Mouse (Mus musculus) liver, embryonic 16.5 days (tissue): ENCODE results near the gene Yod1. TPM values are rescaled to one million over a fixed set of nuclear protein-coding genes. Genes with fewer than 3 reads are reported as not detected.
A peak's percentile ranks its signal among the peaks of the same experiment; 100 is the strongest.

Experiments
- ATAC-seq: fragments of 200-750 bp; cut with Nextera tagmentation; 2 replicates; pipeline ENCODE4 v1.8.0; 2017; ENCODE audit warnings: low read depth, mild to moderate bottlenecking, moderate number of reproducible peaks, moderate library complexity
- H3K27ac ChIP-seq: fragments of 300-500 bp; sonication (generic); 2 replicates; pipeline ENCODE4 v1.5.1; 2014; ENCODE audit warnings: mild to moderate bottlenecking, low read length
- H3K27me3 ChIP-seq: fragments of 300-500 bp; sonication (generic); 2 replicates; pipeline ENCODE4 v1.6.1; 2014; ENCODE audit warnings: low read depth, low read length, mixed read lengths; ENCODE audit not compliant: control insufficient read depth, insufficient read depth
- H3K36me3 ChIP-seq: fragments of 300-500 bp; sonication (generic); 2 replicates; pipeline ENCODE4 v1.6.1; 2014; ENCODE audit warnings: mild to moderate bottlenecking; ENCODE audit not compliant: control insufficient read depth, insufficient read depth
- H3K4me1 ChIP-seq: fragments of 300-500 bp; sonication (generic); 2 replicates; pipeline ENCODE4 v1.6.1; 2014; ENCODE audit warnings: low read depth, low read length, mixed read lengths; ENCODE audit not compliant: control insufficient read depth
- H3K4me2 ChIP-seq: fragments of 300-500 bp; sonication (generic); 2 replicates; pipeline ENCODE4 v1.6.1; 2014; ENCODE audit warnings: low read depth, low read length, mixed read lengths
- H3K4me3 ChIP-seq: fragments of 300-500 bp; sonication (generic); 2 replicates; pipeline ENCODE4 v1.5.1; 2014; ENCODE audit warnings: low read depth, mild to moderate bottlenecking, low read length
- H3K9ac ChIP-seq: fragments of 300-500 bp; sonication (generic); 2 replicates; pipeline ENCODE4 v1.6.1; 2014; ENCODE audit warnings: low read depth, low read length
- H3K9me3 ChIP-seq: fragments of 300-500 bp; sonication (generic); replicated peaks from 2 replicates; pipeline ENCODE4 v1.6.1; 2016; ENCODE audit warnings: low read length; ENCODE audit not compliant: control insufficient read depth
- WGBS: fragments of 180-500 bp; shearing (Covaris S2); extraction: QIAGEN DNeasy Blood & Tissue Kit; methylation state at CpG from one replicate; pipeline ENCODE4 v1.1.7; 2014; ENCODE audit not compliant: insufficient replicate concordance; 5-methylcytosine and 5-hydroxymethylcytosine counted together
- polyA plus RNA-seq: library from polyadenylated mRNA; unstranded; fragments of >200 nt; fragmentation: Nextera tagmentation; extraction: Ambion mirVana; gene quantifications from 2 replicates; pipeline ENCODE4 v1.2.1, GENCODE M21; 2015

Gene Yod1
- polyA plus RNA-seq, 1 experiment from 2014 or later = 40.7 TPM

GRCm38 (mm10) chr1:130737916-130738315, 20.8 kb downstream of the Yod1 start:
- Histone ChIP-seq H3K9me3 (no peaks in the 10 kb centered on the region), H3K4me3 (no peak overlapping the region), H3K36me3 (peaks cover under 1% of the 10 kb centered on the region; the same call in 1 of the 2 replicates), H3K4me1 (peaks cover 82% of the 10 kb centered on the region), H3K27ac (peak overlapping the region; percentile 97), H3K4me2 (peak overlapping the region; percentile 37; the same call in 1 of the 2 replicates), H3K27me3 (no peaks in the 10 kb centered on the region), H3K9ac (no peak overlapping the region)
- no peak for ATAC-seq
- 89% methylated on average over 7 of the region's 7 CpGs for WGBS

- Histone ChIP-seq H3K36me3 (peaks cover 8% of the 10 kb centered on the region; the same call in 1 of the 2 replicates), H3K27me3 (no peaks in the 10 kb centered on the region), H3K4me2 (peak overlapping the region; percentile 67), H3K27ac (peak overlapping the region; percentile 97), H3K4me1 (peaks cover 82% of the 10 kb centered on the region), H3K9ac (peak overlapping the region; percentile 25), H3K4me3 (no peak overlapping the region), H3K9me3 (no peaks in the 10 kb centered on the region)
- ATAC-seq = no peak
- 62% methylated on average over 3 of the region's 3 CpGs for WGBS
Measured at GRCm38 (mm10) chr1:130738551-130739106, 21.5 kb downstream of the Yod1 start.

DNA sequence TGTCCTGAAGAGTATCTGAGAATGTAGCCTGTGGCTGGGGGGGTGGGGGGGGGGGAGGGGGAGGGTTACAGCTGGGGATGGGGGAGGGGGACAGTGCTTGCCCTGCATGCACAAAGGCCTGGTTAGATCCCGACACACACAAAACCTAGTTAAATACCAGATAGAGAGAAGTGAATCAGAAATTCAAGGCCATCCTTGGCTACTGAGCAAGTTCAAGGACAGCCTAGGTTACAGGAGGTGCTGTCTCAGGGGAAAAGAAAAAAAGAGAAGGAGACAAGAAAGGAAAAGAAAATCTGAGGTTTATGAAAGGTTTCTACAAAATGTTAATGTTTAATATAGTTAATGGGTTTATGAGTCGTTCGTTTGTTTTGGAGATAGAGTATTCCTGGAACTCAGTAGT, 22.5 kb downstream of the Yod1 start:
- Histone ChIP-seq H3K4me3 (peak overlapping the region; percentile 67), H3K4me2 (peak overlapping the region; percentile 67), H3K9ac (peak overlapping the region; percentile 87), H3K36me3 (peaks cover 8% of the 10 kb centered on the region; the same call in 1 of the 2 replicates), H3K9me3 (no peaks in the 10 kb centered on the region), H3K27ac (peak overlapping the region; percentile 97), H3K27me3 (no peaks in the 10 kb centered on the region), H3K4me1 (peaks cover 82% of the 10 kb centered on the region)
- 28% methylated on average over 3 of the region's 3 CpGs for WGBS
- no peak for ATAC-seq

DNA sequence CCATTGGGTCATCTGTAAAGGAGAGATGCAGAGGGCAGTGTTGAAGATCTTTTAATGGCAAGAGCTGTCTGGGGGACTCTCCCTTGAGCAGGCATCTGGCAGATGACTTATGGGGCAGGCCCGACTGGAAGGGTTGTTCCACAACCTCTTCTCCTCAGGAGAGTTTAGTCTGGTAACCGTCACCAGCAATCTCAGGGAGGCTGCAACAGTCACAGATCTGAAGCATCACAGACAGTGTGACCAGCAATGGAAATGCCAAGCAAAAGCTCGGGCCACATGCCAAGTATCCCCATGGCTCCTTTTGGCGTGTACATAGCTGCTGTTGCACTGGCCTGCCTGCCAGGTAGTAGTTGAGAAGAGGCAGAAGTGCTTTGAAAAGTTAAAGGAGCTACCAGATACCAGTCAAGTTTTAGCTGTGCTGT, 23.1 kb downstream of the Yod1 start:
- peak overlapping the region; percentile 97 for H3K27ac ChIP-seq
- peaks cover 8% of the 10 kb centered on the region; the same call in 1 of the 2 replicates for H3K36me3 ChIP-seq
- H3K4me3 ChIP-seq = peak overlapping the region; percentile 67
- H3K9ac ChIP-seq = peak overlapping the region; percentile 87
- peak overlapping the region; percentile 67 for H3K4me2 ChIP-seq
- no peaks in the 10 kb centered on the region for H3K9me3 ChIP-seq
- peaks cover 84% of the 10 kb centered on the region for H3K4me1 ChIP-seq
- ATAC-seq = no peak
- H3K27me3 ChIP-seq = no peaks in the 10 kb centered on the region
- WGBS = 28% methylated on average over 4 of the region's 4 CpGs

DNA sequence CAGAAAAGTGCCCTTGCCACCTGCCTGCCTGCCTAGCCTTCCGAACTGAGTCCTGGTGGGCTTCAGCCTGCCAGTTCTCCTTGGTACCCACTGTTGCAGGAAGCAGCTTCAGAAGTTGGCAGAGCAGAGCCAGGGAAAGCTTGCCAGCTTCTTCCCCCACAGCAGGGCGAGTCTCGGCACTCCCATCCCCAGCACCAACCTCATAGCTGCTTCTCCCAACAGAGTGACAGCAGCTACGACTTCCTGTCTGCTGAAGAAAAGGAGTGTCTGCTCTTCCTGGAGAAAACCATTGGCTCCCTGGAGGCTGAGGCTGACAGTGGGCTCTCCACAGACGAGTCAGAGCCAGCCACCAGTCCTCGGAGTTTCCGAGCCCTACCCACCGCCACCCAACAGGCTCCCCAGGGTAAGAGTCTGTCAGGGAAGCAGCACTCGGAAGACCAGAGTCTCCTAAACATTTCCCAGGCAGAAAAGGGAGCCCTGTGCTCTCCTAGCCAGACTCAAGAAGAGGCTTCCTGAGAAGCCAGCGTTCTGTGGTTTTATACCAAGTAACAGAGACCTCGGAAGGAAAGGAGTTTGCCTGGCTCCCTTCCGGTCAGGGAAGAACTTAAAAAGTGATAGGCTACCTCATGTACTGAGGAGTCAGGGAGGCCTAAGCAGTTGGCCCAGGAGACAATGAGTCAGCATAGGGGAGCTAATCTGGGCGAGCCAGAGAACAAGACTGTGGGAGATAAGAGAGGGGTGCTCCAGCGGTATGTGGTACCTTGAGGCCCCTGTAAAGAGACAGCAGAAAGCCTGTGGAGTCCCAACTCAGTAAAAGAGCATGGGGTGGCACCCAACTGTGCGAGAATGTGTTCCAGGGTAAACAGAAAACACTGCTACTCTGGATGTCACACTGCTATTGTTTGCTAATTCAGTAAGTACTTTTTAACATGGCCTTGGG, 23.9 kb downstream of the Yod1 start:
- H3K9me3 ChIP-seq = no peaks in the 10 kb centered on the region
- H3K36me3 ChIP-seq = peaks cover 8% of the 10 kb centered on the region; the same call in 1 of the 2 replicates
- peak; percentile 96 for ATAC-seq
- H3K9ac ChIP-seq = peak overlapping the region; percentile 87
- peak overlapping the region; percentile 67 for H3K4me2 ChIP-seq
- H3K27me3 ChIP-seq = no peaks in the 10 kb centered on the region
- H3K27ac ChIP-seq = peak overlapping the region; percentile 97
- 12% methylated on average over 15 of the region's 15 CpGs for WGBS
- H3K4me1 ChIP-seq = peaks cover 85% of the 10 kb centered on the region
- peak overlapping the region; percentile 67 for H3K4me3 ChIP-seq

DNA sequence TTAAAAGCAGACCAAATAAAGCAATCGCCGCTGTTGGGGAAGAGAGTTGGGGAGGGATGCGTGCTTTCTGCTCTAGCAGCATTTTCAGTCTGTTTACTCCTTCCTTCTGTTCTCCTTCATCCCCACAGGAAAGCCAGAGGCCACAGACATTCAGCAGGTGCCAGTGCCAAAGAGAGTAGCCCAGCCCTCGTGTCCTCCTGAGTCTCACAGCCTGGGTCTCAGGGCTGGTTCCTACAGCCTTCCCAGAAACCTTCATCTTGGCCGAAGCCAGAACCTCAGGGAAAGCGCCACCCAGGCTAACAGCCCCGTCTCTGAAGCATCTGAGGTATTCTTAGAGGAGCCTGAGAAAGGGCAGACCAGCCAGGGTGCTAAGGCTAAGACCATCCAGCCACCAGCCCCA, 25.1 kb downstream of the Yod1 start:
- Histone ChIP-seq H3K4me2 (peak overlapping the region; percentile 67; the same call in 1 of the 2 replicates), H3K27ac (peak overlapping the region; percentile 97), H3K36me3 (peaks cover 8% of the 10 kb centered on the region; the same call in 1 of the 2 replicates), H3K9me3 (no peaks in the 10 kb centered on the region), H3K4me3 (no peak overlapping the region), H3K27me3 (no peaks in the 10 kb centered on the region), H3K9ac (peak overlapping the region; percentile 58), H3K4me1 (peaks cover 93% of the 10 kb centered on the region)
- no peak for ATAC-seq
- WGBS = 72% methylated on average over 7 of the region's 7 CpGs

DNA sequence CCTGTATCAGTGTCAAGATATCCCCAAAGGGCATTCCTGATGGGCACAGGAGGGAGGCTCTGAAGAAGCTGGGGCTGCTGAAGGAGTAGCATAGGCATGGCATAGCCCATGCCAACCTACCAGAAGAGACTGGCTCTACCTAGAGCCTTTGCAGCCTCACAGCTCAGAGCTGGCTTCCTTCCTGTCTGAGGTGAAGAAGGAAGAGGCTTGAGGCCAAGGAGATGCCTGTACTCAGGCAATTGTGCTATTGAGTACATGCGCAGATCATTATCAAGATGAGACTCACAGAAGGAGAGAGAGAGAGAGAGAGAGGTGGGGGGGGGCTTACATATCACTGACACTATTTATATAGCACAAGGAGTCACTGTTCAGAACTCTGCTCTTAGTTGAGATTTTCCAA, 26.6 kb downstream of the Yod1 start:
- H3K27ac ChIP-seq = peak overlapping the region; percentile 97

GRCm38 (mm10) chr1:130744217-130744616, 27.1 kb downstream of the Yod1 start:
- H3K36me3 ChIP-seq = peaks cover 8% of the 10 kb centered on the region; the same call in 1 of the 2 replicates
- no peaks in the 10 kb centered on the region for H3K27me3 ChIP-seq
- peak overlapping the region; percentile 44 for H3K9ac ChIP-seq
- peak overlapping the region; percentile 97 for H3K27ac ChIP-seq
- peak overlapping the region; percentile 5; the same call in 1 of the 2 replicates for H3K4me3 ChIP-seq
- peak; percentile 37 for ATAC-seq
- 21% methylated on average over 2 of the region's 2 CpGs for WGBS
- peak overlapping the region; percentile 53 for H3K4me2 ChIP-seq
- peaks cover 73% of the 10 kb centered on the region for H3K4me1 ChIP-seq
- no peaks in the 10 kb centered on the region for H3K9me3 ChIP-seq

More for the DNA sequence above, 26.6 kb downstream of the Yod1 start:
- no peak for ATAC-seq
- Histone ChIP-seq H3K4me1 (peaks cover 77% of the 10 kb centered on the region), H3K9me3 (no peaks in the 10 kb centered on the region), H3K36me3 (peaks cover 8% of the 10 kb centered on the region; the same call in 1 of the 2 replicates), H3K27me3 (no peaks in the 10 kb centered on the region), H3K9ac (peak overlapping the region; percentile 44), H3K4me3 (no peak overlapping the region), H3K4me2 (peak overlapping the region; percentile 53)
- 38% methylated on average over 1 of the region's 1 CpGs for WGBS
